Mouse (Mus musculus): ENCODE measurements around the gene Kpna4. TPM values are rescaled to one million over a fixed set of nuclear protein-coding genes. Genes with fewer than 3 reads are reported as not detected.

The Kpna4 gene
- total and polyA plus RNA-seq, 3 experiments, result 19.4 to 50.5 (median 38.5) TPM

DNA sequence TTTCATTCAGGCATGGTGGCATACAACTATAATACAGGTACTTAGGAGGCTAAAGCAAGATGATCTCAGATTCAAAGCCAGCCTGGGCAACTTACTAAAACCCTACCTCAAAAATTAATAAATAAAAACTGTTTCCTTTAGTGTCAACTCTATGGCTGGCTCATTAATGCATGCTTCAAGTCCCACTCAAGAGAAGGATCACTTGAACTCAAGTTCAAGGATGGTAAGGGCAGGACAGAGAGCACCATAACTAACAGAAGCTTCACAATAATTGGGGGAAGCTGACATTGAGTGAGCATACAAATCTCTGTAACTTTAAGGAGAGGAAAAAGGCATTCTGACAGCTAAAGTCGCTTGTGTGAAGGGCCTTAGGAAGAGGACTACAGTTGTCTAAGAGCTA lies 13.0 kb downstream of the Kpna4 start:
- Histone ChIP-seq H3K4me1 (ENCODE audit: control insufficient read depth in 1 of 2, insufficient read depth in 2 of 2, low read length in 2 of 2) (peaks cover 2 to 4% of the 10 kb centered on the region in 2 experiments), H3K9me3 (replicated peaks; ENCODE audit: insufficient read depth, low read length) (no peaks in the 10 kb centered on the region), H3K27ac (ENCODE audit: control insufficient read depth, low read depth, low read length) (no peak overlapping the region), H3K27me3 (ENCODE audit: control insufficient read depth in 1 of 2, insufficient read depth in 2 of 2, low read length in 2 of 2) (no peaks in the 10 kb centered on the region), H3K79me2 (ENCODE audit: control insufficient read depth, insufficient read depth, low read length, poor library complexity) (peaks cover 68% of the 10 kb centered on the region), H3K36me3 (ENCODE audit: control insufficient read depth in 1 of 2, insufficient read depth in 2 of 2, low read length in 2 of 2) (peaks cover 2 to 33% of the 10 kb centered on the region in 2 experiments), H3K4me3 (ENCODE audit: control insufficient read depth in 1 of 2, insufficient read depth in 1 of 2, low read depth in 2 of 2, low read length in 2 of 2) (no peak overlapping the region), H3K9ac (ENCODE audit: control insufficient read depth, low read depth, low read length, poor library complexity, severe bottlenecking) (no peak overlapping the region)
- DNase-seq (ENCODE audit: low read depth, low spot score), result no peak
- TF ChIP-seq MAZ (IDR thresholded peaks at IDR 0.05; ENCODE audit: low read depth, low read length) (no peak), TBP (IDR thresholded peaks at IDR 0.05; ENCODE audit: low read depth, low read length) (no peak)

GRCm38 (mm10) chr3:69109079-69109478 lies 17.8 kb downstream of the Kpna4 start:
- H3K79me2 ChIP-seq (ENCODE audit: control insufficient read depth, insufficient read depth, low read length, poor library complexity), result peaks cover 42% of the 10 kb centered on the region
- peaks cover 2 to 14% of the 10 kb centered on the region in 2 experiments for H3K36me3 ChIP-seq (ENCODE audit: control insufficient read depth in 1 of 2, insufficient read depth in 2 of 2, low read length in 2 of 2)
- TF ChIP-seq GATA1 (IDR thresholded peaks at IDR 0.05; ENCODE audit: low read depth, low read length), result no peak
- TF ChIP-seq MYC (IDR thresholded peaks at IDR 0.05; ENCODE audit: low read depth, low read length), result no peak
- no peak for TF ChIP-seq USF1 (IDR thresholded peaks at IDR 0.05; ENCODE audit: low read depth, low read length)
- TF ChIP-seq USF2 (IDR thresholded peaks at IDR 0.05; ENCODE audit: borderline replicate concordance in 1 of 2, insufficient read depth in 1 of 2, low read depth in 1 of 2, low read length in 2 of 2), result no peak
- no peak for TF ChIP-seq ZMIZ1 (IDR thresholded peaks at IDR 0.05; ENCODE audit: low read depth, low read length)
- TF ChIP-seq NRF1 (IDR thresholded peaks at IDR 0.05; ENCODE audit: insufficient read depth, low read depth, low read length, poor library complexity, severe bottlenecking), result no peak
- no peak for TF ChIP-seq CHD1 (IDR thresholded peaks at IDR 0.05; ENCODE audit: low read depth, low read length)
- no peak for TF ChIP-seq MXI1 (IDR thresholded peaks at IDR 0.05; ENCODE audit: low read depth, low read length)
- TF ChIP-seq POLR2AphosphoS5 (IDR thresholded peaks at IDR 0.05; ENCODE audit: borderline replicate concordance, low read depth, low read length), result no peak
- no peak for TF ChIP-seq ZNF384 (IDR thresholded peaks at IDR 0.05; ENCODE audit: low read depth, low read length)
- no peak for TF ChIP-seq SIN3A (IDR thresholded peaks at IDR 0.05; ENCODE audit: low read length)
- TF ChIP-seq POLR2AphosphoS2 (IDR thresholded peaks at IDR 0.05; ENCODE audit: low read length), result no peak
- no peak for TF ChIP-seq CTCF (IDR thresholded peaks at IDR 0.05 in 2 of 3, conservative IDR thresholded peaks at IDR 0.05 in 1 of 3; ENCODE audit: control insufficient read depth in 1 of 3, insufficient read depth in 1 of 3, low read depth in 2 of 3, low read length in 3 of 3, poor library complexity in 1 of 3, severe bottlenecking in 1 of 3)
- no peak for TF ChIP-seq EP300 (IDR thresholded peaks at IDR 0.05; ENCODE audit: low read depth in 1 of 2, low read length in 2 of 2)
- no peak for TF ChIP-seq RCOR1 (IDR thresholded peaks at IDR 0.05; ENCODE audit: low read depth, low read length)
- TF ChIP-seq MAX (IDR thresholded peaks at IDR 0.05; ENCODE audit: low read length), result no peak
- no peak for TF ChIP-seq ZC3H11A (IDR thresholded peaks at IDR 0.05; ENCODE audit: low read depth, low read length)
- TF ChIP-seq JUND (IDR thresholded peaks at IDR 0.05; ENCODE audit: low read depth, low read length), result no peak
- no peak for TF ChIP-seq ZKSCAN1 (IDR thresholded peaks at IDR 0.05; ENCODE audit: low read depth, low read length)
- no peaks in the 10 kb centered on the region for H3K27me3 ChIP-seq (ENCODE audit: control insufficient read depth in 1 of 2, insufficient read depth in 2 of 2, low read length in 2 of 2)
- no peak for DNase-seq (ENCODE audit: low read depth, low spot score)
- no peak overlapping the region for H3K27ac ChIP-seq (ENCODE audit: control insufficient read depth, low read depth, low read length)
- H3K9ac ChIP-seq (ENCODE audit: control insufficient read depth, low read depth, low read length, poor library complexity, severe bottlenecking), result no peak overlapping the region
- H3K4me3 ChIP-seq (ENCODE audit: control insufficient read depth in 1 of 2, insufficient read depth in 1 of 2, low read depth in 2 of 2, low read length in 2 of 2), result no peak overlapping the region
- no peaks in the 10 kb centered on the region for H3K9me3 ChIP-seq (replicated peaks; ENCODE audit: insufficient read depth, low read length)
- no peaks in the 10 kb centered on the region for H3K4me1 ChIP-seq (ENCODE audit: control insufficient read depth in 1 of 2, insufficient read depth in 2 of 2, low read length in 2 of 2)

Measured in MEL (cell line).